Mouse (Mus musculus) brain, embryonic 14.5 days (tissue): ENCODE measurements at regions not wholly inside any gene's neighbourhood (a gene's known extent, or its start where the extent isn't known, plus 50 kb on each side); places are given as distances from the start of the nearest gene placed in this dataset.

Experiments
- CTCF ChIP-seq: fragments of 200-500 bp; IDR thresholded peaks from 2 replicates; pipeline ENCODE4 v1.5.1; 2012; ENCODE audit warnings: inconsistent platforms, mild to moderate bottlenecking, moderate library complexity, borderline replicate concordance; ENCODE audit not compliant: insufficient read depth, insufficient read length; ENCODE audit errors: extremely low read depth
- POLR2A ChIP-seq: fragments of 200-500 bp; IDR thresholded peaks from 2 replicates; pipeline ENCODE4 v1.6.1; 2012; ENCODE audit warnings: mild to moderate bottlenecking, inconsistent platforms, borderline replicate concordance; ENCODE audit not compliant: poor library complexity, insufficient read depth, insufficient read length, severe bottlenecking; ENCODE audit errors: extremely low read depth

DNA sequence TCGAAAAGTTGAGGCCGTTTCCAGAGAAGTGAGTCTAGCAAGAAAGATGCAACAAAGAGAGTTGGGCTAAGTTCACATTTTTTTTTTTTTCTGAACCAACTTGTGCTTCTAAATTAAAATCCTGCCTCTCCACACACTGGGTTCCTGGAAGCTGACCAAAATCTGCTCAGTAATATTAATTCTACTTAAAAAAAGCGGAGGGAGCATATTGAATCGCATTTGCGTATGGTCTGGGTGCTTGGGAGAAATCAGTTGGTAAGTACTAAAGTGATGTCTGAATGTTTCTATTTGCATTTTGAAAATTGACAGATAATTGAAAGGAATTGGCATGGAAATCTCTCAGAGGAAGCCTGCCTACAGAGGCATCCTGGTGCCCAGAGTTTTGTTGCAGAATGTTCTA is 676.0 kb downstream of the Vrk1 start:
- TF ChIP-seq CTCF (no peak), POLR2A (no peak)
